Mouse (Mus musculus) neural tube, embryonic 10.5 days (tissue): ENCODE measurements around the gene Prkag2.

Source experiments
- DNase-seq: peaks from one replicate; pipeline ENCODE4 v3.0.0-alpha.2; 2017; ENCODE audit warnings: low spot score; ENCODE audit errors: extremely low spot score

Prkag2 gene

DNA sequence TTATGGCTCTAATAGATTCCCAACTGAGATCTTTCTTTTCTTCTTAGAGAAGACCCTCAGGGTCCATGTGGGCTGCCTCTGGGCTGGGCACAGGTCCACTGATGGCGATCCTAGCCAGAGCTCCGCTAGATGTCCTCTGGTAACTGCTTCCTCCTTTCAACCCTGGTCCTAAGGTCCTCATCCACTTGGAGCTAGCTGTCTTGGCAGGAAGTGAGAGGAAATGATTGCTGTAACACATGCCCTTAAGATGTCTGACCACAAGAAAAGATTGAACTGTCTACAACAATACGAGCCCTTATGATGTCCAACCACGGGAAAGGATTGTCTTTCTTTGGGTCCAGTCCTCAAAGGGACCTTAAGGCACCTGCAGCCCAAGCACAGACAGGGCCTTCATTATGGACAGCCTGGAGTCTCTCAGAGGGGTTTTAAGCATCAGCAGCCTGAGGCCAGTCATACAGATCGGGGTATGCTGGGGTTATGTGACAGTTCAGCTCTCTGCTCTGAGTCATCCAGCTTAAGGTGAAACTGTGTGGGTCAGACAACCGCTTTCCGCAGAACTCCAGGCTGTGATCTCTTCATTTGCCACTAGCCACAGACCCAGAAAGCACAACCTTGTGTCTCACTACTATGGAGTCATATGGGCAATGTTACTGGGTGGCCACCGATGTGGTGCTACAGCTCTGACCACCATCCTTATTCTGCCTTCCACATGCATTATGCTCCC lies 129.7 kb downstream of the Prkag2 start:
- DNase-seq: no peak

DNA sequence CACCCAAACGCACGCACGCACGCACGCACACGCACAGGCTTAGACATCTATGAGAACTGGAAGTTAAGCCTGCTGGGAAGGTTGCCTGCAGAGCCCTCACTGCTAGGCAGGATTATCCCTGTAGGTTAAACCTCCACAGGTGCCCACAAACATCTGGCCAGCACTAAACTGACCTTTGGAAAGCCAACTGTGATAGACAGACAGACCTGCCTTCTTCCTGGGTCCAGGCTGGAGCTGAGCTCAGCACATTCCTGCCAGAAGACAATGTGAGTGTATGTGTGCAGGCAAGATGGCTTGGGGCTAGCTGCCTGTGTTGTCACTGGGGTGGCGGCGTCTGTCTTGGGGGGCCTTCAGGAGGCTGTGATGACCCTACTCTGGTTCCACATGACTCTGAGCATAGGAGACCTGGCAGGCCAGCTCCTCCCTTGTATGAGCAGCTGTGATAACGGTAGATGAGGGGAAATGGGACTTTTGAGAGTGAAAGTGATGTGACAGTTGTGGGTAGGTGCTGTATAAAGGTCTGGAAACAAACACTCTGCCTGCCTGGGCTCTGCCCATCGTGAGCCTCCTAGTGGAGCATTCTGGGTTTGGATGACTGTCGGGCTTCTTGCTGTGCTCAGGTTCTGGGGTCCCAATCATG lies 131.1 kb downstream of the Prkag2 start:
- DNase-seq: no peak

DNA sequence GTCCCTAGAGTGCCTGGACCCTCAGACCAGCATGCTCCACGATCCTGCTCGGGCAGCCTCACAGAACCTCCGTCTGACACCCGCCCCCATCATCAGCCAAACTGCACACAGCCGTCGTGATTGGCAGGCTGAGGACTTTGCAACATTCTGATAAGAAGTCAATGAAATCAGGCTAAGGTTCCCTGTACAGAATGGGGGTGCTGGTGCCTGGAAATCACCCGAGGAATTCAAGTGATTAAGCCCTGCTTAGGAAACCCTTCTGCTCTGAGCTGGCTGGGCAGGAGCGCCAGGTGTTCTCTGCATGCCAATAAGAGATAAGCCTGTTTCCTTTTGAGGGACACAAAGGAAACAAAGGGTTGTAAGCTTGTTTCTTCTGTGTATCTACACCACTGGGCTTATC lies 131.7 kb downstream of the Prkag2 start:
- DNase-seq: no peak

DNA sequence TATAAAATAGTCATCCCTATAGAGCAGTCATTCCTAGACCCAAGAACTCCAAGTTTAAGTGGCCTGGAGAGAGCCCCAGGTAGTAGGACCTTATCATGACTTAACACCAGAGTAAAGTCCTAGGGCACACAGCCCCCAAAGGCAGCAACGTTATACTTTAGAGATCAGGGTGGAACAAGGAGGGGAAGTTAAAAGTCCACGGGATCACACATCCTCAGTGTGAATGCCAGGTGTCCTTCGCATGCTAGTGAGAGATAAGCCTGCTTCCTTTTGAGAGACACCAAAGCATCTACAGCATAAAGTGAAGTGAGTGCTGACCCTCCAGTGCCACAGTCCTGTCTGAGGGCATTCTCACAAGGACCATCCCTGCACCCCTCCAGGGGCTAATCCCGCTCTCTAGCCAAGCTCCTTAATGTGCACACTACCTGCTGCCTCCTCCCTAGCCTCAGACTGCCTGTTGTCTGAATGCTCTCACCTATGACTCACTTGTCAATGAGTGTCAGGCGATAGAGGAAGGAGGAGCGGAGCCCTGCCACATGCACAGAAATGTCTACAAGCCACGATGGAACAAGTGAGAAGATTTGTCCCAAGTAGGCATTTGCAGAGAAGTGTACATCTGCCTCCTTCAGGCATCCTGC lies 132.4 kb downstream of the Prkag2 start:
- no peak for DNase-seq

DNA sequence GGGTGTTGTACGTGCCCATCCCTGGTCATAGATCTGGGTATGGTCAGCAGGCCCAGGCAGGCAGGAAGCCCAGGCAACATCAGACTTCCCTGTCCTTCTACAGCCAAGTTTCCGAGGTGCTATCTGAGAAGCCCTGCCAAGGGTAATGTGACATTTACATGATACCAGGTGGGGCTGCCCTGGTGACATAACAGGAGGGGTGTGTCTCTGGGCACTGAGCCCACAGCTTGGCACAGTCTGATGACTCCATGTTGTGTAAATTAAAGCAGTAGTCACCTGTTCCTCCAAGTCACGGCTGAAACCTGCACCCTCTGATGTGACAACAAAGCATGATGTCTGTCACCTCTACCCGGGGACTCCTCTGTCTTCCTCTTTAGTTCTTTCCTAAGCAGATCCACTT lies 136.7 kb downstream of the Prkag2 start:
- DNase-seq: no peak

DNA sequence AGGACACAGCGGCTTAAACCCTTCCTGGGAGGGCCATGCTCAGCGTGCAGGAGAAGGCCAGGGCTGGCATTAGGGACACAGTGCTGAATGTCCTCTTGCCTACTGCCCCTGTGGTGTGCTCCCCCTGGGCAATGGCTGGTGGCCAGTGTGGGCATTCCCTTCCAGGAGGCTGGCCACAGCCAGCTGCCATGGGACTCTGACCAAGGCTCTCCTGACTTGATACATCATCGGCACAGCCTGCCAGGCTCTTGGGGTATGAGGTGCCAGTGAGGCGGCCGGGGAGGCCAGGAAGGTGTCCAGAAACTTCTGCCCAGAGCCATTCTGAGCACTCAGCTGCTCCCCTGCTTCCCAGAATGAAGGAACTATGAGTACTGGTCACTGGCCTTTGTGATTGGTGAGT lies 139.7 kb downstream of the Prkag2 start:
- DNase-seq: no peak

DNA sequence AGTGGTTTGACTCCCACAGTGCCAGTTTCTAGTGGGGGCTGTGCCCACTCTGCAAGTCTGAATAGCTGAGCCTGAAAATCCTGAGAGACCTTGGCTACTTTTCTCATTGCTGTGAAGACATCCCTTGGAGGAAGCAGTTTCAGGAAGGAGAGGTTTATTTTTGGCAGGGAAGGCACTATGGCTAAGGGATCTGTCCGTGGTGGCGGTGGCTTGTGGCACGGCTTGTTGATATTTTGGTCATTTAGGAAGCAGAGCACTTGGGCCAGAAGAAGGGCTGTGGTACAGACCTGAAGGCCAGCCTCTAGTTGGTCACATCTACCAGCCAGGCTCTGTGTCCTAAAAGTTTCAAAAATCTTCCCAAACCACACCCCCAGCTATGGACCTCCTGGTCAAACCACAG lies 140.7 kb downstream of the Prkag2 start:
- no peak for DNase-seq

DNA sequence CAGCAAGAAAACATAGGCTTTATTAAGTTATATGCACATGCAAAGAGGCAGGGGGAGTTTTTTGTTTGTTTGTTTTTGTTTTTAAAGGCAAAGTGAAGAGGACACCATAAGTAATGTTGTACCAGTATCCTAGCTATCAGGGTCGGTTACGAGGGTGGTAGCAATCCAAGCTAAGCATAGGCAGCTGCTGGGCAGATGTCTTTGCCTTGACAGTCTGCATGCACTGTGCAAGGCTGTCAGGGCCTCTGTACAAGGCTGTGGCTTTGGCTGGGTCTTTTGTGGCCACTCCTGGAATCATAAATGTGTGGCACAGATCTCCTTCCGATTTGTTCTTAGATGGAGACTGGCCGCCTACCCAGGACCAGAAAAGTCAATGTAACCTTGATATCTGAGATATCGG lies 141.8 kb downstream of the Prkag2 start:
- DNase-seq: no peak

DNA sequence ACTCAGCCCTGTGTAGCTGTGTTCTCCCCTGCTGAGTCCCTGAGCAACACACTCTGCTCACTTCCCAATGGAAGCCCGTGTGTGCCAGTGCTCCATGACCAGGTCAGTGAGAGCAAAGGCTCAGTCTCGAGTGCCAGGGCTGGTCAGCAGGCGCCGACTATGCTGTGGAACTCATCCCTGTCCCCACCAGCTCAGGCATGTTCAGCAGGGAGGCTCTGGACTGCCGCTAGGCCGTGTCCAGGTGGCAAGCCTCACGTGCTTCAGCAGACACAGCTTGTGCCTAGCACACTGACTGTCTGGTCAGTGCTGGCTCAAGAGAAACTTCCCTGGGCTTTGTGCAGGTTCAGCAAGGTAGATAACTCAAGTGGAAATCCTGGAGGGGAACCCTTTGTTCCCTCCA lies 143.6 kb downstream of the Prkag2 start:
- DNase-seq: no peak

DNA sequence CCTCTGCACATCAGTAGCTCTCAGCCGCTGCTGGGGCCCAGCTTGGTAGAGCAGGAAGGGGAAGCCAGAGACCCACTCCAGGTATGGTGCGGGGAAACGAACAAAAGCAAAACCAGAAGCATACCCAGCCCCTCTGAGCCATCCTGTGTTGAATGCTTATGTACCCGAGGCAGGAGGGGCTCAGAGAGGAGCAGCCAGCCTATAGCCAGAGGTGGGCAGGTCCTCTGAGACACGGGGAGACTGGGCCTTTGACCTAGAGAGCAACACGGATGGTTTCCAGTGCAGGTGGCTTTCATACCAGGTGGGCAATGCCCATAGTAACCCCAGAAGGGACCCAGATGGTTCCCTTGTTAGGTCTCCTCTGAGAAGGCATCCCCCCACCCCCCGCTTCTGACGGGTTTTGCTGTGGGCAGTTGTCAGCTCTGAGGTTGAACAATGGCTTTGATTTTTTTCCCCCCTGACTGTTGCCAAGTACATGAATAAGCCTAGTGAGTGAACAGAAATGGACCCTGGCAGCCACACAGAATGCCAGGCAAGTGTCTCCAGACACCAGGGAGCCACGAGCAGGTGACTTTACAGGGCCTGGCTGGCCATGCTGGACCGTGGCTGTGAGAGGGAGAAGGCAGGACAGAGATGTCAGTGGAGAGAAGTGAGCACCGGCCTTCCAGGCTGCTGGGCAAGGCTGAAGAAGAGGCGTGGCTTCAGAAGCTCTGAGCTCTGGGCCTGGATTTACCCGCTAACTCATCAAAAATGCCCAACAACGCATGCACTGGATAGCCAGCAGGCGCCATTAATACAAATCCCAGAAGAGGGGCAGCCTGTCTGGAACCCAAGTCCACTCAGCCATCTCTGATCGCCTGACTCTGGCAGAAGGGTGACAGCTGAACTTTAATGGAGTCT lies 147.3 kb downstream of the Prkag2 start:
- DNase-seq: no peak

DNA sequence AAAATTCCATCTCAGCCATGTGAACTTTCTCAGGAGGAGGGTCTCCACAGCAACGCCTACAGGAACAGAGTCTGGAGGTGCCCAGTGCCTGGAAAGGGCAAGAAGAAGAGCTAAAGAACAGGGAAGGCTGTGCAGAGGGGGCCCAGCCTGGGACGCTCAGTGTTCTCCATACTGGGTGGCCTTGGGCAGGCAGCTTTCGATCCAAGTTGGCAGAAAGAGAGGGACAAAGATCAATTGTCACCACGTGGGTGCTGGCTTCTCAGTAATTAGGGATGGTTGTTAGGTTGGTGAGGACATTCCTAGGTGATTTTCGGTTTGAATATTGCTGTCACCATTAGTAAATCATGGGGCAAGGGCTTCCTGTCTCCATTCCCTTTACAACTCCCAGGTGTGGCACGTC lies 148.2 kb downstream of the Prkag2 start:
- DNase-seq: no peak

DNA sequence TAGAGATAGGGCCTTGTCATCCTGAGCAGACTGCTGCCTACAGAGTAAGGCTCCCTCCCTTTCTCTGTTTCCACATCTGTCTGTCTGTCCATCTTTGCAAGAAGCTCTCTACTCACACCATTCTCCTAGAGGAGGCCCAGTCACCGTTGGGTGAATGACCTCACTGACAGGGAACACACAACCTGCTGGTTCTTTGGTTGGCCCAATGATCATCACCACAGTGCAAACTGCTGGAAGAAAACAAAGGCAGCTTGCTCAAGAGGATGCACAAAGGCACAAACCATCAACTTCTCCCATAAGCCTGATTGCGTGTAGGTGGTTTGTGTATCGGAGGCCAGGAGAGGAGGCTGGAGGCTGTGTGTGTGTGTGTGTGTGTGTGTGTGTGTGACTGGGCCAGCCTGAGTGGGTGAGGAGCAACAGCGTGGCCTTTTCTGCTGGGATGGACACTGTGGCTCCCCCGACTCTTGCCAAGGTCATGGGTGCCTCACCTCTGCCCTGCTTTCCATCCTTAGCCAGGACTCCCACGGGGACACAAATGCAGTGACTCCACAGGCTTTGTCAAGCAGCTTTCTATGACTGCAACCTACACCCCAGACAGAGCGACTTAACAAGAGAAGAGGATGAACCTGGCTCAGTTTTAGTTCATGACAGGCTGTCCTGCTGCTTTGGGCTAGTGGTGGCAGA lies 149.4 kb downstream of the Prkag2 start:
- DNase-seq: no peak

DNA sequence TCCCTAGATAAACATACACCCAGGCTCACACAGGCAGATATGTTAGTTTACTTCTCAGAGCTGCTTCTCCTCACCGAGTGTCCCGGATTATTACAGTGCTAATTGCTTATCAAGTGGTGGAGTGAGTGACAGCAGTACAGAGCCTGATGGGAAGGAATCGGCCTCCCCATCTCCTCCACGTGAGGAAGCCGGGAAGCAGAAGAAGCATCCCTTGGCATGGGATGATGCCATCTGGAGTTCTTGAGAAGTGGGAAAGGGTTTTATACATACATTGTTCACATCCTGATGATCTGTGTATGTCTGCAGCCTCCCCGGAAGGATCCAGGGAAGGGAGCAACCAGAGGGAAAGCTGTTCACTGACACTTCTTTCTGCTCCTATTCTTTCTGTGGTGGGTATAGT lies 150.4 kb downstream of the Prkag2 start:
- no peak for DNase-seq

DNA sequence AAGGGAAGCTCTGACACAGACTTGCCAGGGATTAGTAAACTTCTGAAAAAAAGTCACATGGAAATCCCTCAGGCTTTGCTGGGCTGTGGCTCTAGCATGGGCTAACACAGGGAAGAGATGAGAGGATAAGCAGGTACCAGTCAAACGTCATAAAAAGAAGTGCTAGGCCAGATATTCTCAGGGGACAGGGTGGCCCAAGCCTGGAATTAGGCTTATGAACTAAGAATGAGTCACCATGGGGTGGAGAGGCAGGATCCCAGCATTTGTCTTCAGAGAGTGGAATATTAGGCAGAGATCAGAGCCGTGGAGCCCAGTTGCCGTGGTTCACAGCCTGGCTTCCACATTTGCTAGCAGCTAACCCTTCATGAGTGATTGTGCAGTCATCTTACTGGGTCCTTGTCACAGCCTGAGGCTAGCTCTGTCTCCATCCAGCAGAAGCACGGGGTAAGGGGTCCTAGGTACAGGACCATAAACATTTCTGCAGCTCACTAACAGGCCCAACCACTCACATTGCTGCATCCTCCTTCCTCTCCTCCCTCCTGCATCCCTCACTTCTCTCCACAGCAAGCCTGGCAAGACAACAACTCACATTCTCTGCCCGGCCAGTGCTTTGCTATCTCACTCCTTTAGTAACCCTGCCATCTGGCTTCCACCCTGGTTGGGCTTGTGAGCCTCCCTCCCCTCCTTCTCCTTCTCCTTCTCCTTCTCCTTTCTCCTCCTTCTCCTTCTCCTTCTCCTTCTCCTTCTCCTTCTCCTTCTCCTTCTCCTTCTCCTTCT lies 162.2 kb downstream of the Prkag2 start:
- DNase-seq: no peak

DNA sequence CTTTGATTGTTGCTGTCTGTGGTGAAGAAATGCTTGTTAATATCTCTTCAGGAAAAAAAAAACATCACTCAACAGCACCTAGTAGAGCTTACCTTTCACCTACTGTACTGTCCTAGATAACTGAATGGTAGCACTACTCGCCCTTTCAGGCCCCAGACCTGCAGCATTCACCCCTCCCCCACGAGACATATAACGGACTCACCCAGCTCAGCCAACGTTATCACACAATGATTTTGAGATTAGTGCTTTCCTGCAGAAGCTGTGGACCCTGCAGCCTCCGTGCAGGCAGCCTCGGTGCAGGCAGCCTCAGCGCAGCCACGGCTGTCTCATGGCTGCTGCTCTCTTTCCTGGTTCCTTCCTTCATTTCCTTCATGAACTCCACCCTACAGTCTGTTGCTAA lies 164.0 kb downstream of the Prkag2 start:
- no peak for DNase-seq

DNA sequence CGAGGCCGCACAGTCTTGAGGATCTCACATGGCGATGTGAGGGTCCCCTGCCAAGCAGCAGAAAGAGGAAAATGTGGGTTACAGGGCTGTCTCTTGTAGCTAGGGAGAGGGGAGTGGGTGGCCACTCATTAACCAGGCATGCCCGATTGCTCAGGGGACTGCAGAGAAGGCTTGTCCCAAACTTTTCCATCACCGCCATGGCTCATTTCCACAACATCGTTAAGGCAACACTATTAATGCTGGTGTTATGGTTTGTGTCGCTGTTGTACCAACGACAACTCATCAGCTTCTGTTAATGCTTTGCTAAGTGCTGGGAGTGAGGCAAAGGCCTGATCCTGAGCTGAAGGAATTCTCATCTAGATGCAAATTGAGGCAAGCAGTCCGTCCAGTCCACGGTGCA lies 165.0 kb downstream of the Prkag2 start:
- DNase-seq: no peak

DNA sequence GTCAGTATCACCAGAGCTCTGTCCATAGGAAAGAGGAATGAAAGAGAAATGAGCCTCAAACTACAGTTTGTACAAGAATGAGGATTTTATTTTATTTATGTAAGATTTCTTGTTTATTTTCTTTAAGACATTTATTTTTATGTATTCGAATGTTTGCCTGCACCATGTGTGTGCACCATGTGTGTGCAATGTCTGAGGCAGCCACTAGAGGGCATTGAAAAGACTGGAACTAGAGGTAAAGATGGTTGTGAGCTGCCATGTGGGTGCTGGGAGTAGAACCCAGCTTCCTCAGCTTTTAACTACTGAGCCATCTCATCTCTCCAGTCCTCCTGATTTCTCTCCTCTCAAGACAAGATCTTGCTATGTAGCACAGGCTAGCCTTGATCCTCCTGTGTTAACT lies 166.7 kb downstream of the Prkag2 start:
- DNase-seq: no peak

DNA sequence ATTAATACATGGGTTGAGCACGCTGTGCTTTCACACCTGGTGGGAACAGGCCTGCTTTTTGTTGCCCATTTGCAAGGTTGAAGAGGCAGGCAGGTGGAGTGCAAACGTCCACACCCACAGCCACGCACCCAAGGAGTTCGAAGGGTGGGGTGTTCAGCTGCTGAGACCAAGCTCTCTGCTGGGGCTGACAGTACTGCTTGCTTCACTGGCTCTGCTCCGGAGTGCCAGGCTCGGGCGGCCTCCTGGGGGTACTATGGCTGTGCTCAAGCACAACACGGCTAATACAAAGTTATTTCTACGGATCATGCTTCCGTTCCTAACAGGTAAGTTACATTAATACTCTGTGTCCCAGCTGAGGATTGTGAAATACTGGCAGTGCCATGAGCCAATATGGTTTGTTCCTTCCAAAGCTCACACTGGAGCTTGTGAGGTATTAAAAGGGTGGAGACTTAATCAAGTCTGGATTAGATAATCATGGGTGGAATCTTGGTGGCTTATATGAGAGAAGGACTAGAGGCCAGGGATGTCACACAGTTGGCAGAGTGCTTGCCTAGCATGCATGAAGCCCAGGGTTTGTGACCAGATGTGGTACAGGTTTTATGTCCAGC lies 168.8 kb downstream of the Prkag2 start:
- DNase-seq: no peak

DNA sequence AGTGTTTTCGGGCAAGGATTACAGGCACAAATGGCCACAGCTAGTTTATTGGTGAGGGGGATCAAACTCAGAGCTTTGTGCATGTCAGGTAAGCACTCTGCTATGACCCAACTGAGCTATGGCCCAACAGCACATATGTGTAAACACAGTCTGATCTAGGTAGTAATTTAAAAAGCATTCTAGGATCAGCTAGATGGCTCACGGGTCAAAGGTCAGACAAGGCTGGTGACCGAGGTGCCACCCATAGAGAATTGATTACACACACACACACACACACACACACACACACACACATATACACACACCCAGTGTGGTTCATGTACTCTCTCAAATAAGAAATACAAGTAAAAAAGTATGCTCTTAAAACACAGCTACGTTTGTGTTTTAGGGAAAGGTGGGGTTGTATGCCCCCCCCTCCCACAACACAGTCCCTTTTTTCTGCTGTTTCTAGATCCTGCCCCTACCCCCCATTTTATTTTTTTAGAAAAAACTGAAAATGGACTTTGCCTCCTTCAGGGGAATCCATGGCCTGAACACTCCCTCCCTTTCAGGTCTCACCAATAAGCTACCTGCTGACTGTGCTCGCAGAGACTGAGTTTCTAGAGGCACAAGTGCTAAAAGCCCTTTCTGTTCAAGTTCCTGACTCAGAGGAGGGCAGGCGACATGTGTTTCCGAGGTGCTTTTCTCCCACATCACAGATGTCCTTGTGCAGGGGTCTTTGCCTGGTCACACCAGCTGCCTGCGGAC lies 169.4 kb downstream of the Prkag2 start:
- no peak for DNase-seq
